Mouse (Mus musculus) yolk sac, embryonic 10.5 days (tissue): ENCODE measurements around the gene Nova1.

Source experiments
- DNase-seq: peaks from one replicate; pipeline ENCODE4 v3.0.0-alpha.2; 2017; ENCODE audit warnings: low spot score

The Nova1 gene

GRCm38 (mm10) chr12:46676341-46676740 is 142.4 kb downstream of the Nova1 start:
- DNase-seq: no peak

- no peak for DNase-seq
Observed at GRCm38 (mm10) chr12:46666706-46667105, 152.0 kb downstream of the Nova1 start.

GRCm38 (mm10) chr12:46646139-46646611 is 172.6 kb downstream of the Nova1 start:
- DNase-seq: no peak

- DNase-seq: no peak
Observed at GRCm38 (mm10) chr12:46645365-46645962, 173.3 kb downstream of the Nova1 start.
